Mouse (Mus musculus): ENCODE data around the gene Uvrag. TPM values are rescaled to one million over a fixed set of nuclear protein-coding genes. Genes with fewer than 3 reads are reported as not detected.

Uvrag gene
- total and polyA plus RNA-seq, 3 experiments = 15.0 to 19.5 TPM; not detected in 1

GRCm38 (mm10) chr7:98959246-98959645, 181.7 kb downstream of the Uvrag start:
- Histone ChIP-seq H3K27ac (ENCODE audit: control insufficient read depth, low read depth, low read length) (no peak overlapping the region), H3K4me3 (ENCODE audit: control insufficient read depth in 1 of 2, insufficient read depth in 1 of 2, low read depth in 2 of 2, low read length in 2 of 2) (no peak overlapping the region), H3K4me1 (ENCODE audit: control insufficient read depth in 1 of 2, insufficient read depth in 2 of 2, low read length in 2 of 2) (peaks cover 0 to 5% of the 10 kb centered on the region in 2 experiments; a peak in 1 of 4 replicates), H3K36me3 (ENCODE audit: control insufficient read depth in 1 of 2, insufficient read depth in 2 of 2, low read length in 2 of 2) (peaks cover 0 to 2% of the 10 kb centered on the region in 2 experiments; a peak in 1 of 4 replicates), H3K9ac (ENCODE audit: control insufficient read depth, low read depth, low read length, poor library complexity, severe bottlenecking) (no peak overlapping the region), H3K27me3 (ENCODE audit: control insufficient read depth in 1 of 2, insufficient read depth in 2 of 2, low read length in 2 of 2) (no peaks in the 10 kb centered on the region), H3K79me2 (ENCODE audit: control insufficient read depth, insufficient read depth, low read length, poor library complexity) (no peaks in the 10 kb centered on the region), H3K9me3 (replicated peaks; ENCODE audit: insufficient read depth, low read length) (no peaks in the 10 kb centered on the region)
- DNase-seq (ENCODE audit: low read depth, low spot score) = no peak
- no peak for TF ChIP-seq RAD21 (IDR thresholded peaks at IDR 0.05; ENCODE audit: low read depth, low read length)
- TF ChIP-seq SIN3A (IDR thresholded peaks at IDR 0.05; ENCODE audit: low read length) = no peak
- no peak for TF ChIP-seq MAZ (IDR thresholded peaks at IDR 0.05; ENCODE audit: low read depth, low read length)
- no peak for TF ChIP-seq JUND (IDR thresholded peaks at IDR 0.05; ENCODE audit: low read depth, low read length)
- no peak for TF ChIP-seq ZNF384 (IDR thresholded peaks at IDR 0.05; ENCODE audit: low read depth, low read length)
- TF ChIP-seq POLR2AphosphoS2 (IDR thresholded peaks at IDR 0.05; ENCODE audit: low read length) = no peak
- TF ChIP-seq ETS1 (IDR thresholded peaks at IDR 0.05; ENCODE audit: low read depth, low read length) = no peak
- no peak for TF ChIP-seq UBTF (IDR thresholded peaks at IDR 0.05; ENCODE audit: borderline replicate concordance, insufficient read depth, low read depth, low read length)
- no peak for TF ChIP-seq EP300 (IDR thresholded peaks at IDR 0.05; ENCODE audit: low read depth in 1 of 2, low read length in 2 of 2)
- no peak for TF ChIP-seq TAL1 (IDR thresholded peaks at IDR 0.05; ENCODE audit: low read length)
- no peak for TF ChIP-seq MEF2A (IDR thresholded peaks at IDR 0.05; ENCODE audit: extremely low read depth, insufficient replicate concordance, low read depth, low read length, poor library complexity, severe bottlenecking)
- TF ChIP-seq ZC3H11A (IDR thresholded peaks at IDR 0.05; ENCODE audit: low read depth, low read length) = no peak
- no peak for TF ChIP-seq MYC (IDR thresholded peaks at IDR 0.05; ENCODE audit: low read depth, low read length)
- TF ChIP-seq ZMIZ1 (IDR thresholded peaks at IDR 0.05; ENCODE audit: low read depth, low read length) = no peak
- no peak for TF ChIP-seq POLR2A (IDR thresholded peaks at IDR 0.05; ENCODE audit: control insufficient read depth in 1 of 2, insufficient read depth in 1 of 2, low read depth in 1 of 2, low read length in 2 of 2, poor library complexity in 1 of 2)
- no peak for TF ChIP-seq MYB (IDR thresholded peaks at IDR 0.05; ENCODE audit: low read depth, low read length)
- TF ChIP-seq CHD1 (IDR thresholded peaks at IDR 0.05; ENCODE audit: low read depth, low read length) = no peak
- TF ChIP-seq USF1 (IDR thresholded peaks at IDR 0.05; ENCODE audit: low read depth, low read length) = no peak

GRCm38 (mm10) chr7:98958172-98958571, 182.8 kb downstream of the Uvrag start:
- Histone ChIP-seq H3K27ac (ENCODE audit: control insufficient read depth, low read depth, low read length) (no peak overlapping the region), H3K9ac (ENCODE audit: control insufficient read depth, low read depth, low read length, poor library complexity, severe bottlenecking) (no peak overlapping the region), H3K27me3 (ENCODE audit: control insufficient read depth in 1 of 2, insufficient read depth in 2 of 2, low read length in 2 of 2) (no peaks in the 10 kb centered on the region), H3K4me3 (ENCODE audit: control insufficient read depth in 1 of 2, insufficient read depth in 1 of 2, low read depth in 2 of 2, low read length in 2 of 2) (no peak overlapping the region), H3K4me1 (ENCODE audit: control insufficient read depth in 1 of 2, insufficient read depth in 2 of 2, low read length in 2 of 2) (peaks cover 0 to 5% of the 10 kb centered on the region in 2 experiments; a peak in 1 of 4 replicates), H3K9me3 (replicated peaks; ENCODE audit: insufficient read depth, low read length) (no peaks in the 10 kb centered on the region), H3K36me3 (ENCODE audit: control insufficient read depth in 1 of 2, insufficient read depth in 2 of 2, low read length in 2 of 2) (peaks cover 0 to 2% of the 10 kb centered on the region in 2 experiments; a peak in 1 of 4 replicates), H3K79me2 (ENCODE audit: control insufficient read depth, insufficient read depth, low read length, poor library complexity) (no peaks in the 10 kb centered on the region)
- no peak for DNase-seq (ENCODE audit: low read depth, low spot score)
- no peak for TF ChIP-seq ZMIZ1 (IDR thresholded peaks at IDR 0.05; ENCODE audit: low read depth, low read length)
- TF ChIP-seq POLR2AphosphoS2 (IDR thresholded peaks at IDR 0.05; ENCODE audit: low read length) = no peak
- no peak for TF ChIP-seq MYB (IDR thresholded peaks at IDR 0.05; ENCODE audit: low read depth, low read length)
- no peak for TF ChIP-seq CHD1 (IDR thresholded peaks at IDR 0.05; ENCODE audit: low read depth, low read length)
- TF ChIP-seq USF1 (IDR thresholded peaks at IDR 0.05; ENCODE audit: low read depth, low read length) = no peak
- no peak for TF ChIP-seq MEF2A (IDR thresholded peaks at IDR 0.05; ENCODE audit: extremely low read depth, insufficient replicate concordance, low read depth, low read length, poor library complexity, severe bottlenecking)
- TF ChIP-seq ELF1 (IDR thresholded peaks at IDR 0.05; ENCODE audit: low read depth, low read length) = no peak
- no peak for TF ChIP-seq ZKSCAN1 (IDR thresholded peaks at IDR 0.05; ENCODE audit: low read depth, low read length)
- no peak for TF ChIP-seq GATA1 (IDR thresholded peaks at IDR 0.05; ENCODE audit: low read depth, low read length)
- TF ChIP-seq ETS1 (IDR thresholded peaks at IDR 0.05; ENCODE audit: low read depth, low read length) = no peak
